Mouse (Mus musculus) regulatory T cell (primary cell): ENCODE data around the gene Galr2.

Source experiments
- in situ Hi-C: fragments of 300-600 bp; cut with MboI, MseI; formaldehyde crosslinking; loops from one replicate; pipeline ENCODE4 v1.15.1; 2025; ENCODE audit warnings: high pct_unique_total_duplicates

Galr2 gene

DNA sequence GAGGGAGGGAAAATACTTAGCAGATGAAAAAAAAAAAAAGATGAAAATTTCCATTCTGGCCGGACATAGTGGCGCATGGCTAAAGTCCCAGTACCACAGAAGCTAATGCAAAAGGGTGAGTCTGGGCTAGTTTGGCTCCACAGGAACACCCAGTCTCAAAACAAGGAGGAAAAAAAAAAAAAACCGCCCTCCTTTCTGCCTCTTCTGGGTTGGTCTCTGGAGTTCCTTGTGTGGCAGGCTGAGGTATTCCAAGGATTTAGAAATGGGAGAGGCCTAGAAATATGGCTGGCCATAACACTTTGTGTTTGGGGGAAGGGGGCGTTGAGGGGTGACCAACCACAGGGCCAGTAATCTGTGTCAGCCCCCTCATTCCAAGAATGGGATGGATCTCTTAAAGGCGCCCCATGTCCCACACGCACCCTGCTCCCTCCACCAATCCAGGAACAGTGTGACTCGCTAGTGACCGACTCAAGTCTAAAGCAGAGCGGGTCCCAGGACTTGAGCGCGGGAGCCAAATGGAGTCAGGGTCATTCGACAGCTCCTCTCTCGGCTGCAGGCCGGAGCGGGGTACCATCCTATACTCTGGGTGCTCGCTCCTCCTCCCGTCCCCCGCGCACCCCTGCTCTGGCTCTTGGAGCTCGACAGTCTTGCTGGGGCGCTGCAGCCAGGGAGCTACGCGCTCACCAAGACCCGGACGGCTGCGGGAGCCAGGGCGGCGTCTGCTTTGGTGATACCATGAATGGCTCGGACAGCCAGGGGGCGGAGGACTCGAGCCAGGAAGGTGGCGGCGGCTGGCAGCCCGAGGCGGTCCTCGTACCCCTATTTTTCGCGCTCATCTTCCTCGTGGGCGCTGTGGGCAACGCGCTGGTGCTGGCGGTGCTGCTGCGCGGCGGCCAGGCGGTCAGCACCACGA, at the start of gene Galr2:
Galr2 (plus strand) TSS at position 189 of the 913 bp plus-strand sequence.
- in situ Hi-C loops = loop anchor here (5.0 kb wide), 1 partner anchor 59 kb away; no protein-coding TSS in a partner anchor

DNA sequence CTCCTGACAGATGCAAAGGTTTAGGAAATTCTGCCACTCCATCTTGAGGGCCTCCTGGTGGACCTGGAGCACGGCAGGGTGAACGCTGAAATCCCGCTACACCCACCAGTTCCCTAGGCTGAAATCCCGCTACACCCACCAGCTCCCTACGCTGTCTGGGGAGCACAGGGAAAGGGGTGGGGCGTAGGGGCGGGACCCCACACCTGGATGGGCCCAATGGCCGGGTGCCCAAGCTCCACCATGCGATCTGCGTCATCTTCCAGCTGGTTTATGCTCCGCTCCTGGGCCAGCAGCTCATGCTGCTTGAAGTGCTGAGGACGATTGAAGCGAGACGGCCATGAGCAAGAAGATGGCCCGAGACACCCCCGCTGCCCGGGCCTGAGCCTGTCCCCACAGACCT, 48.3 kb upstream of the Galr2 start:
- in situ Hi-C loops = no loop called here

DNA sequence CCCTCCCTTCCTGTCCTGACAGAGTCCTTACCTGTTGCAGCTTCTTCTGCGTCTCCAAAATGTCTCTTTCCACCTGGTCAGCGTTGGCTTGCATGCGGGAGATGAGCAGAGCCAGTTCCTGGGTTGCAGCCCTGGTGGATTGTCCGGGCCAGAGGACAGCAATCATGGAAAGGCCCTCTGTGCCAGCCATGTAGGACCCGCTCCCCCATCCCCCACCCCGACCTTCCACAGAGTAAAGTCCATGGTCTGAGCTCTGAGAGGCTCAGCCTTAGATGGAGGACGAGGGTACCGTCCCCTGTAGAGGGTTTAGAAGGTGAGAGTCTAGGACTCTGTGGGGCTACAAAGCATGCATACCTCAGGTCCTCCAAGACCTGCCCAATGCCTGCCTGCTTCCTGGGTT, 45.8 kb upstream of the Galr2 start:
- in situ Hi-C loops = no loop called here

DNA sequence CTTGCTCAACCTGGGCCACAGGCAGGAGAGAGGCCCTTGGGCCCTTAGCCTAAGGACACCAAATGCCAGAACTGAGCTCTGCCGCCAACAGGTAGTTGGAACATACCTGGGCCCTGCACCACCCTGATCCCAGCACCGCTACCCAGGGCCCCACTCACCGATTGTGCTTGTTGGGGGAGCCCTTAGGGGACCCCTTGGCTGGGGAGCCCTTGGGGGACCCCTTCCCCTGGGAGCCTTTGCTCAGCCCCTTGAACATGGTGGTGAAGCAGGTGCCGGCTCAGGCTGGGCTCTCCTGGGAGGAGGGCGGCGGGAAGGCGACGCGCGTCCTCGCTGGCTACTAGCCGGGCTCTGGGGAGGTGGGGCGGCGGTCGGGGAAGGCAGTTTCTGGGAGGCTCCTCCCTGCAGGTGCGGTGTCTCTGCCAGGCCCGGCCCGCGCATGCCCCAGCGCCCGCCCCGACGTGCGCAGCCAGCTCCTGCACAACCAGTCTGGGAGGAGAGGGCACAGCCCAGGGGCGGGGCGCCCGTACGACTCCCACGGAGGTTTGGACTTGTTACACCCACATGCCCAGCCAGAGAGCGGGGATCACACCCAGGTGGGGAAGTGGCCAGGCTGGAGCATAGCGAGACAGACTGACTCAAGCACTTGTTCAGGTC, 42.9 kb upstream of the Galr2 start, which contains the start of gene Evpl:
Evpl (minus strand) TSS at position 336 of the 654 bp plus-strand sequence.
- in situ Hi-C loops = no loop called here

DNA sequence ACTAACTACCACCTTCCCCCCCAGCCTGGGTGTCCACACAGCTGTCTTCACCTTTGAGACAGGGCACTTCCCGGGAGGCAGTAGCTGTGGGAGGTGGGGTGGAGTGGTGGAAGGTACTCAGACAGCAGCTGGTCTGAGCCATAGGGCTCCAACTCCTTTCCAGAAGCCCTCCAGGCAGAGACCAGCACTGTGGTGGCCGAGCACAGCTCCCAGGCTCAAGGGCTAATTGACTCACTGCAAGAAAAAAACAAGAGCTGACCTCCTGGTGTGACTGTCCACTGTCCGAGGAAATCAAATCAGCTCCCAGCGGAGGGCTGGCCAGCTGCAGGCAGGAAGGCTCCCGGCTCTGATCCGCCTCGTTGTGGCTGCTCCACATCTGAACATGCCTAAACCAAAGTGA, 40.9 kb upstream of the Galr2 start:
- in situ Hi-C loops = no loop called here

DNA sequence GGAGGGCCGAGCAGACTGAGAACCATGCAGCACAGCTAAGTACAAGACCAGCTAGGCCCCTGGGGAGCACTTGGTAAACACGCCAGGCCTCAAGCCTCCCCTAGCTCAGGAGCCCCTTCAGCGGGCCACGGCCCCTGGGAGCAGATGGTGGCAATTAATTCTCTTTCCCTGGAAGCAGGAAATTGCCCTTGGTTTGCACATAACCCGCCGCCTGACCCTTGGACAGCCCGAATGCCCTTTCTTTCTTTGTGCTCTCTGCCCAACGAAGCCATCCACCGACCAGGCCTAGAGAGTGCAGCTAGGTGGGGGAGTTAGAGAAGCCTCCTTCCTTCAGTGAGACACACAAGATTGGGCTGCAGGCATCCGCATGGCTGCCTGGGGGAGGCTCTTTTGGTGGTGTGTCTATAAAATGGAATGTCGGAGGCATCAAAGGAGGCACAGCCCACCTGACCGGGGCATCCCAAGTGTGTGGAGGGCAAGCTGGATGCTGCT, 38.9 kb upstream of the Galr2 start:
- in situ Hi-C loops = no loop called here

DNA sequence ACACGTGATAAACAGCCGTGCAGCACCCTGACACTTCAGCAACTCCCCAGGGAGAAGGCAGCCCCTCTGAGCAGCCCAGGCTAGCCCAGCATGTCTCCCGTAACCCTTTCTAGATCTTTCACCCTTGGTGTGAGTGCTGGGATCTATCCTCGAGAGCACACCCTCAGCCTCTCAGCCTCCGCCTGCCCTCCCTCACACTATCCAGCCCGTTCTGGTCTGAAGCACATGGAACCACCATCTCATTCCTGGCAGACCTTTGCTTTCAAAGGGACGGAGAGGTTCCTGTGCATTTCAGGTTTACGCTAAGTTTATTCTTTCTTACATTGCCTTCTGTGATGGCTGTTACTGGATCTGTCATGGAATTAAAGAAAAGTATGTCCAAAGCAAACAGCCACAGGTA, 36.2 kb upstream of the Galr2 start:
- in situ Hi-C loops = no loop called here

DNA sequence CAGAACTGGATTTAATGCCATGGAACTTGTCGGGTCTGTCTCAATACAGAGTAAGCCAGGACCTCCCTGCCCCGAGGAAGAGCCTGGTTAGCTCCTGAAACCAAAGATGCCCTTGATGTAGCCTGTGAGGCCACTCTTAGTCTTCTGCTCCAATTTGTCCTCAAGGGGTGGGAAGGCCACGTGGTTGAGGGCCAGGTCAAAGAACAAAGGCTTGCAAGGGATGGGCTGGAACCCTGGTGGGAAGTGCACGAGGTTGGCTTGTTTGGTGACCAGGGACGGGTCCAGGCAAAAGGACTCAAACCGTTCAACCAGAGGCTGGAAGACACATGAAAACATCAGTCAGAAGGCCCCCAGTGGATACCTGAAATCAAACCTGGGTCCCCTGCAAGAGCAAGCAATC, 35.1 kb upstream of the Galr2 start:
- in situ Hi-C loops = no loop called here

DNA sequence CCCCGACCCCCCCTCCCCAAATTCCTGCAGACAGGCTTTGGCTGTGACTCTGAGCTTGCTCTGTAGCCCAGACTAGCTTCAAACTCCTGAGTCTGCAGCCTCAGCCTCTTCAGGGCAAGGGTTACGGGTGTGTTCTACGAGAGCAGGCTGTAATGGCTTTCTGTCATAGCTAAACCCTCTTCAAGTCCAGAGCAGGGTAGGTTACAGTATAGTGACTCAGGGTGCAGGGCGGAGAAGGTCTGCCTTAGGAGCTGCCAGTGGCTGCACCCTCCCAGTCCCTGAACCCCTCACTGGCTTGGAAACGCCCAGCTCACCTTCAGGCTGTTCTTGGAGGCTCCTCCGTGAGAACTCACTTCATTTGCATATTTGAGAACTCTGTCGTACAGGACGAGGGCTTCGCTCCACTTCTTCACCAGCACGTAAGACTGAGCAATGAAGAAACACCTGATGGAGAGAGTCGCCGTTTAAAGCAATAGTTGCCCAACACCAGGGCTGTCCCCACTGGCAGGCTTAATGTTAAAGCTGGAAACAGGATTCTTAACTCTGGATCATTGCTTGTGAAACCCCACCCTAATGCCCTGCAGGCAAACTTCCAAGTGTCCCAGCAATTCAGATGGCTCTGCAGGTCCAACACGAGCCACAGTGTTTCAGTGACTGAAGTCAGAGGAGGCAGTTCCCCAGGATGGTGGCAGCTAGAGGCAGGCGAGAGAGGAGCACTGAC, 33.1 kb upstream of the Galr2 start:
- in situ Hi-C loops = no loop called here

DNA sequence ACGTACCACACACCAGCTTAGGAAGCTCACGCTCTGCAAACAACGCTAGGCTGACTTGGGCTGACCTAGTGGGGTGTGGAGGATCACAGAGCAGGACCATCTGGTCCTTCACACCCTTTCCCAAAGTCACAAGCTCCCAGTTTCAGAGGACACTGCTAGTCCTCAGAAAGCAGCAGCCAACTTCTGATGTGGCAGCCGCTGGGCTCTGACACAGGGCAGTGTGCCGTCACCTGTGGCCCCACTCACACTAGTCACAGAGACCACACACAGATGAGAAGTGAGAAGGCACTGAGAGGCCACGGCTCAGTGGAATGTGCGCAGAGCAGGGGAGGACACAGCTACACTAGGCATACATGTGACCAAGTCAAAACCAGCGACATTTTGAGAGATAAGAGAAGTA, 29.8 kb upstream of the Galr2 start:
- in situ Hi-C loops = no loop called here

DNA sequence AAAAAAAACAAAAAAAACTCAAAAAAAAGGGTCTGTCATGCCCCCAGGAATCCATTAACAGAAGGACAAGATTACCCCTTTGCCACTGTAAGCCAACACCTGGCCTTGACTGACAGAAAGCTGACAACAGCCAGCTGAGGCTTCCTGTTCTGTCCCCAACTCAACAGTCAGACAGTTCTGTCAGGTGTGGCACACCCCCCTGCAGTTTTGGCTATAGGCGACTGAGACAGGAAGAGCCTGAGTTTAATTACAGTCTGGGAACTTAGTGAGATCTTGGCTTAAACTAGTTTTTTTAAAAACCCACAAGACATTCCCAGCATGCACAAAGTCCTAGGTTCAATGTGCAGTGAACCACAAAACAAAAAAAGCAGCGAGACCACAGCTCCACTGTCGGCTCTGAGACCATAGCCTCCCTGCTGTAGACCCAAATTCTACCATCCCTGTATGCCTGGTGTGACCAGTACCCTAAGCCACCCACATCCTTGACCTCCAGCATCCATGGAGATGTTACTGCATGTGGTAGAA, 27.6 kb upstream of the Galr2 start:
- in situ Hi-C loops = no loop called here

DNA sequence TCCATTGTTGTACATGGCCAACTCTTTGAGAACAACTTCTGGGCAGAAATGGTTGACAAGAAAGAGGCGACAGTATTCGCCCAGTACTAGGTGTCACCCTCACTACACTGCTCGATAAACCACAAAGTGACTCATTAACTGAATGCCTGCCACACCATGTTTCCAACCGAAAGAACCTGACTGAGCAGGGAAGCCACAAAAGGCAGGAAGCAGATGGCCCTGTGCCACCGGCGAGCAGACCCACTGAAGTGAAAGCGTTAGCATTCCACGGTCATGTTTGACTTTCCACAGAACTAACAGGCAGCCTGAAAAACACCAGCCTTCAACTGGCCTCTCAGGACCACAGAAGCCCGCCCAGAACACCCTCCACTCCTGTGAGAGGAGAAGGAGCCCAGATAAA, 26.1 kb upstream of the Galr2 start:
- in situ Hi-C loops = no loop called here

DNA sequence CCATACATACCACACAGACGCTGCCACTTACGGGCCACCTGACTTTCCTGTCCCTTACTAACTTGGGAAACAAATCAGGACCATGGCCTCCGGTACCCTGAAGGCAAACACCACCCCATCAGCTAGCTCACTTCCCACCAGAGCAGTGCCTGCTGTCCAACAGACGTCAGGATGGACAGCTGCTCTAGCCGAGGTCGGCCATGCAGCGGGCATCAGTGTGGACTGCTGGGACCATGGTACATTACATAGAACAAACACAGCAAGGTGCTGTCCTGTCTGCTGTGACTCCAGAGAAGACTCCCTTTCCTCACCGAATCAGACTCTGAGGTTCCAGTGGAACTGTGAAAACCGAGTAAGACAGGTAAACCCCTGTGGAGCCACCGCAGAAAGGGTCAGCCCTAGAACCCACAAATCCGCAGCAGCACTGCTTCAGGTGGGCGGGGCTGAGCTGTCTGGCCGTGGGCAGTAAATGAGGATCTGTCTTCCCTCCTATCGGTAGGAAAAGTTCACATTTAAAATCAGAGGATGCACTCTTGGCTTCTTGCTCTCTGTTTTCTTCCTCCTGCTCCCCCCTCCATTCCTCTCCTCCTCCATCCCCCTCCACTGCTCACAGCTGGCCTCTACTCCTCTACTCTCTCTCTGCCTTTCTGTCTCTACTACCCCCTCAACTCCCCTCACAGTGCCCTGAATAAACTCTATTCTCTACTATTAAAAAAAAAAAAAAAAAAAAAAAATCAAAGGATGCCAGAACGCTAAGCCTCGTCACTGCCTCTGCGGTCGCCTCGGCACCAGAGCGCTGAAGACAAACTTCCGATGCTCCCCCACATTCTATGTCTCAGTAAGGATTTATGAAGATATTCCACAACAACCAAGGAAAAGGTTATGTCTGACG, 25.4 kb upstream of the Galr2 start:
- in situ Hi-C loops = no loop called here

DNA sequence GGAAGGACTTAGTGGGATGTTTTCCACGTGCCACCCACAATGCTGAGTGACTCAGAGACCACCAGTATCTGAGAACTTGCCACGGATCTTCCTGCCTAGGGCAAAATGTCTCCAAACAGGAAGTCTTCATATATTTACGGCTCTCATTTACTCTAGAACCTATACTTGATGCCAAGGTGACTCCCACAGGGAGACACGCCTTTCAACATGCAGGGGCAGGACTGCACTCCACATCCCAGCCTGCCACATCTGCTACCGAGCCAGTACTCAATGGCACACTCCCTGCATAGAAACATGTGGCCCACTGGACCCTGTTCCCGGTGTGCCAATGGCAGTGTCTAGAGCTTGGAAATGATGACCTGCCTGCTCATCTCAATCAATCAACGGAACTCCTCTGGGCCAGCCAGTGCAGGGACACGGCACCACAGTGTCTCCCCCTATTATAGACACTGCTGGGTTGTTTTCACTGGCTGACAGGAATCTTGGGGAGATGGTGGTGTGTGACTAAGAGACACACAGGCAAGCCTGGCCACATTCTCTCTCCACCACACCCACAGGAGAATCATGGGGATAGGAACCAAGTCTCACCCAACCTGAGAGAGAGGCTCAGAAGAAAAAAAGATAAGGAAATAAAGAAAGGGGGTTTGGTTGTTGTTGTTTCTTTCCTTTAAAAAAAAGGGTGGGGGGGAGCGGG, 24.6 kb upstream of the Galr2 start:
- in situ Hi-C loops = no loop called here

DNA sequence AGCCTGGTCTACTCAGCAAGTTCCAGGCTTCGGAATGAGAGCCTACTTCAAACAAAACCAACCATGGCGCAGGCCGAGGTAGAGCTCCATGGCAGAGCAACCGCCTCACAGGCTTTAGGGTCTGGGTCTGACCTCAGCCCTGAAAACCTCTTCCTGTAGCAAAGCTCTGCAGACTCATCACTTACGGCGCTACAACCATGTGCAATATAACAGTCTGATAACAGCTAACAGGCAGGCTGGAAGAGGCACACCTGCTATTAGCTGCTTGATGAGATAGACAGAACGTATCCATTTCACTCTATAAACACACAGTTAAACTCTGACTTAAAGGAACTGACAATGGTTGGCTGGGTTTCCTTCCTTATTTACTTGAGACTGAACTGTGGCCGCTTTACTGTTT, 21.3 kb upstream of the Galr2 start:
- in situ Hi-C loops = no loop called here

DNA sequence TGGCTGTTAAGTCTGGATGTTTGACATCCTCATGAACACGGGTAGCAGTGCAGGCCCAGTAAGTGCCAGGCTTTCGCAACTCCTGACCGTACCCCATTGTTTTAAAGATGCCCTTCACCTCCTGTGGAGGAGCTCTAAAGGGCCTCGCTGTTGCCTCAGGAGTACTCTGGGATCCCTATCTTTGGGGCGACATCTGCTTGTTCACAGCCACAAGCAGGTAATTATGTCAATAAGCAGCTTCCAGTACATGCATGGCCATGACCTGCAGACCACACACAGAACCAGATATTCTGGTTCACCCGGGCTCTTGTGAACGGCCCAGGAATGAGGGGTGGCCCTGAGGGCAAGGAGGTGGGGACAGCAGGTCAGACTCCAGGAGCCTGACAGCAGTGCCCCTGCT, 20.5 kb upstream of the Galr2 start:
- in situ Hi-C loops = no loop called here

DNA sequence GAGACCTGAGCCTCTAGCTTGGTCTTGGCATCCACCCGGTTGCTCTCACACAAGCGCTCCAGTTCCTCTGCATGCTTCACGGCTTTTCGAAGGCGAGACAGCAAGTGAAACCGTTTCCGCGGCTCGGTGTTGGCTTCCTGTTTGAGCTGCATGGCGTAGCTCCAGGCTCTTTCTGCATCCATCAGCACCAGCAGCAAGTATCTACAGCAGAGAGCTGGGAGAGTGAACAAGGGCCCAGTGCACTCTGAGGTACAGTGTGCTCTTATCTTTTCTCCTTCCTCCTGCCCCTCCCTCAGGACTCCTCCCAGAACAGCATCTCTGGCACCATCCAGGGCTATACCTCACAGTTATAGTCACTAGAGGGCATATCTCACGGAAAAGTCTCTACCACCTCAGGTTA, 15.4 kb upstream of the Galr2 start:
- in situ Hi-C loops = no loop called here

DNA sequence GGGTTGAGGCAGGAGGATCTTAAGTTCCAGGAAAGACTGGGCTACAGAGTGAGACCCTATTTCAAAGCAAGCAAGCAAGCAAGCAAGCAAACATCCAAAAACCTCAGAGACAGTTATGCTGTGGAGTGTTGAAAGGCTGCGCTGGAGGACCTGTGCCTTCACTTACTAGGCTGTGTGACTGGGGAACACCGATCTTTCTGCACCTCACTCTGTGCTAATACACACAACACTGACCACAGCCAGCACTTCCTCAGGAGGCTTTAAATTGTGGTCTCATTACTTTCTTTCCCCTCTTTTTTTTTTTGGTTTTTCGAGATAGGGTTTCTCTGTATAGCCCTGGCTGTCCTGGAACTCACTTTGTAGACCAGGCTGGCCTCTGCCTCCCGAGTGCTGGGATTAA, 14.9 kb upstream of the Galr2 start:
- in situ Hi-C loops = no loop called here

DNA sequence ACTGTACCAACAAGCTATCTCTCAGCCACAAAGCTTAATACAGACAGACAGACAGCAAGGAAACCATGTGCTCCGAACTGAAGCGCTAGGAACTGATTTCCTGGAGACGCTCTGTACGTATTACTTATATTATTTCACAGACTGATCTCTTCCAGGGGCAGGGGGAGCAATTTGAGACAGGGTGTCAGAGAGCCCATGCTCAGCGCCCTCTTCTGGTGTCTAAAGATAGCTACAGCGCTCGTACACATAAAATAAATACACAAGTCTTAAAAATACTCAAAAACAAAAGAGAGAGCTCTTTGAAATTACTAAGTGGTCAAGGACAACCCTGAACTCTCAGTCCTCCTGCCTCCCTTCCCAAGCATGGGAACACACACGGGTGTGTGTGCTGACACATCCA, 13.1 kb upstream of the Galr2 start:
- in situ Hi-C loops = no loop called here

DNA sequence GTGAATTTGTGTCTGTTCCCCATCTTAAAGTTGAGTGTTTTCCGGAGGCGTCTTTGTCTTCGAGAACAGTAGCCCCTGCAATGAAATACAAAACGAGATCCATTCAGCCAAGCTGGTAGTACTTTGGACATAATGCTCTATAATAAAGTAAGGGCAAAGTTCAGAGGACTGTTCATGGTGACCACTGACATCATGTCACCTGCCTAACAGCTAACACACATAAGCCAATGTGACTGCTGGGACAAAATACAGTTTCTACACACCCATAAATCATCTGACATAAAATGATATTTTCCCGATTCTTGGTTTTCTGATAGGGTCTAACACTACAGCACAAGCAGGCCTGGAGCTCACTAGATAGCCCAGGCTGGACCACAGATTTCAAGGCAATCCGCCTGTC, 12.4 kb upstream of the Galr2 start:
- in situ Hi-C loops = no loop called here
